Mouse (Mus musculus) heart, adult 18-20 months (tissue): ENCODE data around the gene Fam214b. TPM values are rescaled to one million over a fixed set of nuclear protein-coding genes. Genes with fewer than 3 reads are reported as not detected.

Experiments used
- DNase-seq, 2 experiments: peaks; one replicate each; pipeline ENCODE4 v3.0.0; 2021 to 2022; ENCODE audit warnings: mixed read lengths in 1 of 2
- total RNA-seq, 2 experiments: library from RNA; stranded (reverse); gene quantifications; 2 replicates each; pipeline ENCODE4 v1.2.3; 2021

Fam214b gene
- total RNA-seq, 2 experiments from 2014 or later, result 27.7 to 30.7 TPM

DNA sequence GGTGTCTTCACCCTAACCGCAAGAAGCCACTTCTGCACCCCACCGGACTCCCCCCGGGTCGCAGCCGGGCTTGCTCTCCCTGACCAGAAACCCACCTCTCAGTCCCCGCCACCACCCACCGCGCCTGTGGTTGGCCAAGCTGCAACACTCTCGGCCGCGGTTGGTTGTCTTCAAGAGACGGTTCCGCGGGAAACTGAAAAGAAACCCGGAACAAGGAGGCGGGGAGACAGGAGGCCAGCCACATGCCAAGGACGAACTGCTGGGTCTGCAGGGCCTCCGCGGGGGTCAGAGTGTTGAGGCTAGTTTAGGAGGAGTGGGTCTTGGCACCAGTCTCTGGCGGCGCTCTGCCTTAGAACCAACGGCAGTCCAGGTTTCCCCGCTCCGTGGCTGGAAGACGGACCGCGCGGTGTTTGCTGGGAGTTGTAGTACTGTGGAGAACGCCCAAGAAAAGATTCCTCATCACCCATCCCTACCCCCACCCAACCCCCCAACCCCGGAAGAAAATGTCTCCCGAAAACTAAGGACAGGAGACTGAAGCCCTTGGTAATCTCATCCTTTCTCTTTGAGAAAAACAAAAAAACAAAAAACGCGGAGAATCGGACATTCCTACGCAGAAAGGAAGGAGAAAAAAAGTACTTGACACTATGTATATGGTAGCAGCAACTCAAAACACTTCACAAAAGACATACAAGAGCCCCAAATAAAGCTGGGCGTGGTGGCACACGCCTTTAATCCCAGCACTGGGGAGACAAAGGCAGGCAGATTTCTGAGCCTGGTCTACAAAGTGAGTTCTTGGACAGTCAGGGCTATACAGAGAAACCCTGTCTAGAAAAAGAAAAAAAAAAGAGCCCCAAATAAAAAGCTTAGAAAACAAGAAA, 35.6 kb downstream of the Fam214b start, which contains the start of gene Fancg:
TSS of gene Fancg (minus strand) at position 346 of the 878 bp plus-strand sequence.
- DNase-seq, result peak; percentile 91 to 92

- DNase-seq, result peak; percentile 53 to 63
Observed at GRCm38 (mm10) chr4:43005765-43006164, 40.3 kb downstream of the Fam214b start.

GRCm38 (mm10) chr4:43004951-43005350, 41.1 kb downstream of the Fam214b start:
- no peak for DNase-seq

- DNase-seq, result no peak
Observed at GRCm38 (mm10) chr4:43002756-43003439, 43.1 kb downstream of the Fam214b start.

GRCm38 (mm10) chr4:43001272-43001671, 44.7 kb downstream of the Fam214b start:
- no peak for DNase-seq

DNA sequence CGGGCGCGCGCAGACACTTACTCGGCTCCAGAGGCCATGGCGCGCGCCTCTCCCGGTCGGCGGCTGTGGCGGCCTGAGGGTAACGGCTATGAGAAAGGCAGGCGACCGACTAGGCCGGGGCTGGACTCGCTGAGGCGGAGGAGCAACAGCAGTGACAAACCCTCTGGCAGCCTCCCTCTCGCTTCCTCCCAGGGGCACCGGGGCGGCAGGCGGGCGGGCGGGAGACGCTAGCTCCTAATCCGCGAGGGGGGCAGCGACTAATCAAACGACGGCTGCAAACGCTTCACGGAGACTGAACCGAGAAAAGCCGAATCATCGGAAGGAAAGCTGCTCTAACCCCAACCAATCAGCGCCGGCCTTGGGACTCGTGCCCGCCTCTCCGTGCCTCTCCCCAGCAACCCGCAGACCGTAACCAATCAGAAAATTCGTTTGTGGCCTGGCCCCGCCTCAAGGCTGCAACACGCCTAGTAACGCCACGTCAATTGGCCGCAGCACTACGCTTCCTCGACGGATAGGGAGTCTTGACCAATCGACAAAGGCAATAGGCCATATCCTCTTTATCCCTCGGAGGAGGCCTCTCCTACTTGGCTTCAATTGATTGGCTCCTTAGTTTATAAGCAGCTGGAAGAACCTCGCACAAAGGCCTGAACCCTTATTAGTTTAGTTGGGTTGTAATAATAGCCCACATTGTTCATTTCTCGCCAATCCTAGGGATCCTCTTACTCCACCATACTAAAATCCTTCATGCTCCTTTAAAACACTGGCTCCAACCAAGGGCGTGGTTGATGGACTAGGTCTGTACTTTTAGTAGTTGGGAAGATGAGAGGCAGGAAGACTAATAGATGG, 45.7 kb downstream of the Fam214b start, which contains the start of gene Vcp:
TSS of gene Vcp (minus strand) at position 367 of the 846 bp plus-strand sequence.
- peak; percentile 99 for DNase-seq

- peak; percentile 81 to 83 for DNase-seq
Observed at GRCm38 (mm10) chr4:42999451-43000140, 46.4 kb downstream of the Fam214b start.

GRCm38 (mm10) chr4:42998022-42998421, 48.0 kb downstream of the Fam214b start:
- peak in 1 of 2 experiments; percentile 26 for DNase-seq

DNA sequence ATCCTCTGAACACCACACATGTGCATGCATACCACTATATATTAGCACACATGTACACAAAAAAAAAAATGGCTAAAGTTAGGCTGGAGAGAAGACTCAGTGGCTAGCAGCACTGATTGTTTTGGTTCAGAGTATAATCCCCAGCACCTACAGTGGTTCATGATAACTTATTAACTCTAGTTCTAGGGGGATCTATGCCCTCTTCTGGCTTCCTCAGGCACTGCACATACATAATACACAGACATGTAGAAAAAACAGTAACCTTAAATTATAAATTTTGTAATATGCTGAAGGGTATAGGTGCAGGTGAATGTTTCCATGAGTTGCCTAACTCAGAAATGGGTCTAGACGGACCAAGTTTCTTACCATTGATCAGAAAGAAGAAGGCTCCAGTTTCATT, 57.7 kb downstream of the Fam214b start:
- DNase-seq, result no peak

Other genes starting within 250 kb of the Fam214b start
- gene Fam205a1, start 192.3 kb downstream of the Fam214b start, total RNA-seq, result not detected
- gene Gm12394, start 189.4 kb downstream of the Fam214b start, total RNA-seq, result not detected
- gene Fam205c, start 172.0 kb downstream of the Fam214b start, total RNA-seq, result 10 to 100 TPM; 12.2 to 12.9 TPM
- 1 to 10 TPM; 6.5 to 7.7 TPM for gene Phf24, start 129.6 kb downstream of the Fam214b start, total RNA-seq
- gene Dnajb5, start 96.4 kb downstream of the Fam214b start, total RNA-seq, result 100 to 1,000 TPM in 1 of 2 experiments, 10 to 100 TPM in 1; 95.5 to 101 TPM
- gene 1700022I11Rik, start 76.6 kb downstream of the Fam214b start, total RNA-seq, result not detected
- gene Vcp, start 45.7 kb downstream of the Fam214b start, total RNA-seq, result 100 to 1,000 TPM; 272 to 273 TPM
- gene Fancg, start 35.7 kb downstream of the Fam214b start, total RNA-seq, result 1 to 10 TPM; 1.6 to 2.9 TPM
- 10 to 100 TPM; 20.5 to 24.4 TPM for gene Pigo, start 20.4 kb downstream of the Fam214b start, total RNA-seq
- 100 to 1,000 TPM; 107 to 113 TPM for gene Stoml2, start 14.5 kb downstream of the Fam214b start, total RNA-seq
- 10 to 100 TPM in 1 of 2 experiments, 1 to 10 TPM in 1; 9.0 to 10.9 TPM for gene Unc13b, start 12.7 kb upstream of the Fam214b start, total RNA-seq
- under 1 TPM in 1 of 2 experiments, not detected in 1; 0.07 TPM for gene Atp8b5, start 220.9 kb upstream of the Fam214b start, total RNA-seq